Mouse (Mus musculus) R1 (cell line): Measurements from ENCODE around the gene Sgf29.

Experiments used
- DNase-seq: peaks from one replicate; pipeline ENCODE4 v3.0.0-alpha.2; 2018; ENCODE audit warnings: low read depth, low spot score

Sgf29 gene

GRCm38 (mm10) chr7:126649231-126650051 lies at the start of gene Sgf29:
TSS of gene Sgf29 (plus strand) at chr7:126649309.
- DNase-seq: peak; percentile 95

- DNase-seq: no peak
Observed at GRCm38 (mm10) chr7:126601896-126602295, 47.2 kb upstream of the Sgf29 start.

GRCm38 (mm10) chr7:126602650-126603049 lies 46.5 kb upstream of the Sgf29 start:
- no peak for DNase-seq

- no peak for DNase-seq
Observed at GRCm38 (mm10) chr7:126606611-126607010, 42.5 kb upstream of the Sgf29 start.

GRCm38 (mm10) chr7:126607064-126607463 lies 42.0 kb upstream of the Sgf29 start:
- no peak for DNase-seq

DNA sequence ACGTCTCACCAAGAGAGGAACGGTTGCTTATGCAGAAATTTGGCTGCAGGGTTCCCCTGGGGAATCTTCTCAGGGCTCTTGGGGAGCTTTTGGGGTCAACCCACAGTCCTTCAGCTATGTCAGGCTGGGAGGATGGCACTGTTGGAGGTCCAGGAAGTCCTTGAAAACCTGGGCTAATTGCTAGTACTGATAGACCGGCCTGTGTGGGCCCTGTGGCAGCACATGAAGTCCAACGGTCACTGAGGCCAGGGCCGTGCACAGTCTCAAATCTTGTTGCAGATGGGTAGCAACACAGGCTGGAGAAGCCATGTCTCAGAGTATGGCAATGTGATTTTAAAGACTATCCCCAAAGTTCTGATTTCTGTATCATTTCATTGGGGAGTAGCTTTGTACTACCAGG lies 41.3 kb upstream of the Sgf29 start:
- DNase-seq: no peak

- peak; percentile 86 for DNase-seq
Observed at GRCm38 (mm10) chr7:126612736-126613135, 36.4 kb upstream of the Sgf29 start.

DNA sequence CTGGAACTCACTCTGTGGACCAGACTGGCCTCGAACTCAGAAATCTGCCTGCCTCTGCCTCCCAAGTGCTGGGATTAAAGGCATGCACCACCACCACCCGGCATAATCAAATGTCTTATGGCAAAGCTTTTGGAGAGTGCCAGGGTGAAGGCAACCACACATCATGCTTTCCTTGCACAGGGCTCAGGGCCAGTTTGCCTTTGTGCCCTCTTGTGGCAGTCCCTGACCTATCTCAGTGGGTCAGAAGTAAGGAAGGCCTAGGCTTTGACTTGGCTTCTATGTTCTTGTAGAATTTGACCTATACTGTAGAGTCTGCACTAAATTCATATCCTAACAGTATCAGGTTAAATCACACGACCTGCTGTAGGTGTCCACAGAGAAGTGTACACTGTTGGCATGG lies 32.4 kb upstream of the Sgf29 start:
- no peak for DNase-seq

DNA sequence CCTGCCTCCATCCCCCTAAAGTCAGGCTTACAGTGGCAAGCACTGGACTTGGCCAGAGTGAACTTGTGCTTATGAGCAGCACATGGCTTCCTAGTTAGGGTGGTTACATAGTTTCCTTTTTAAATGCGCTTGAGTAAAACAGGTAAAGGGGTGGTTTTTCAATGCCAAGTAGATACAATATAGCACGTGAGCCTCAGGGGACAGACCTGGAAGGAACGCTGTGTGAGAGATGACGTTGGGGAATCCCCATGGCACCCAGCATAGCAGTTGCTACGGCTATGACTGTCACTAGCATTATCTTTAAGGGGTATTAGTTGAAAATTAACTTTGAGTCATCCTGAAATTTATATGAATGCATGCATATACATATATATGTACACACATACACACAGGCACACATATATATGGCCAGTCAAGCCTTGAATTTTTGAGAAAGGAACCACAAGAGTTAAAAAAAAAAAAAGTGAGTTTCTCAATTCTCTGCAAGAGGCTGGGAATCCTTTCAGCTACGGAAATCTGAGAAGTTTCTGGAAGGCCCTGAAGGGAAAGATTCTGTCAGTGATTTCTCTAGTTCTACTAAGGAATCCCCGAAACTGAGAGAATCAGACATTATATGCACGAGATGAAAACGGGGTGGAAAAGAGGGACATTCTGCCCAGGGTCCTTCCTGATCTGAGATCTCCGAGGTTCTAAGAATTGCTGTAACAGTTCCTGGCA lies 29.4 kb upstream of the Sgf29 start:
- no peak for DNase-seq

- DNase-seq: no peak
Observed at GRCm38 (mm10) chr7:126621452-126622359, 27.4 kb upstream of the Sgf29 start.

DNA sequence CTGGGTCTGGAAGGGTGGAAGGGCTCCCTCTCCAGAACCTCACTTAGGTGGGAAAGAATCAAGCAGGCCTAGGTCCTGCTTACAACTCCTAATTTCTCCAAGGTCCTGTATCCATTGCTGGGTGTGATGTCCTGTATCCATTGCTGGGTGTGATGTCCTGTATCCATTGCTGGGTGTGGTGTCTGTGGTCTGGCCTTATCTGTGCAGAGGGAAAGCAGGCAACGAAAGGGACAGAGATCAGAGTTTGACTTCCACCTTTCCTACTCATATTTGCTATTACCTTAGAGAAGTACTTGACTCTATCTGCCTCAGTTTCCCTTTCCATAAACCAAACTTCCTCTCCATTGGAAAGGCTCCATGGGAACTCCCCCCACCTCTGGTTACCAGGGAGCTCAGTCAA lies 25.7 kb upstream of the Sgf29 start:
- no peak for DNase-seq

- DNase-seq: peak; percentile 39
Observed at GRCm38 (mm10) chr7:126624774-126625173, 24.3 kb upstream of the Sgf29 start.

- DNase-seq: no peak
Observed at GRCm38 (mm10) chr7:126625369-126625768, 23.7 kb upstream of the Sgf29 start.

DNA sequence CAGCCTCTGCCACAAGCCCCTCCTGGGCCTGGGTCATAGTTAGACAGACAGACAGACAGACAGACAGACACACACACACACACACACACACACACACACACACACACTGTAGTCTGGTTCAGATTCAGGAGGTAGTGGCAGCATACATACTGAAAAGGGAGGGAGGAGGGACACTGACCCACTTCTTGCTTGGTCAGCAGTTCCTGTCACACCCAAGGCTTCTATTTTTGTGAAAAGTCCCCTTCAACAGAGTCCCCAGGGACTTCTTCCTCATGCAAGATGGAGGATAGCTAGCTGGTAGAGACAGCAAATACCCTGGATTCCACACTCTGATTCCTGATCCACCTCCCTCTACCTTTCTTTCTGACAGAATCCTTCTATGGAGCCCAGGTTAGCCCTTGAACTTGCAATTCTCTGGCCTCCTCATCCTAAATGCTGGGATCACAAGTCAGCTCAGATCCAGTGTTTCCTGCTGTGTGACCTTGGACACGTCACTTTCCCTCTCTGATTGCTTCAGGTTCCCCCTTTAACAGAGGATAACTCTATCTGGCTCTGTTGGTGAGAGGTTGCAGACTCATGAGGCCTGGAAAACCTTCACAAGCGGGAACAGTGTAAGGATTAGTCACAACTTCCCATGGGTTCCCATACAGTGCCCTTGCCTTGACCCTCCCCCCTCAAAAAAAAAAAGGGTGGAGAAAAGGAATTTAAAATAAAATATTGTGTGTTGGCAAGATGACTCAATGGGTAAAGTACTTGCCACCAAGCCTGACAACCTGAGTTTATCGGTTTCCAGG lies 23.1 kb upstream of the Sgf29 start:
- no peak for DNase-seq

DNA sequence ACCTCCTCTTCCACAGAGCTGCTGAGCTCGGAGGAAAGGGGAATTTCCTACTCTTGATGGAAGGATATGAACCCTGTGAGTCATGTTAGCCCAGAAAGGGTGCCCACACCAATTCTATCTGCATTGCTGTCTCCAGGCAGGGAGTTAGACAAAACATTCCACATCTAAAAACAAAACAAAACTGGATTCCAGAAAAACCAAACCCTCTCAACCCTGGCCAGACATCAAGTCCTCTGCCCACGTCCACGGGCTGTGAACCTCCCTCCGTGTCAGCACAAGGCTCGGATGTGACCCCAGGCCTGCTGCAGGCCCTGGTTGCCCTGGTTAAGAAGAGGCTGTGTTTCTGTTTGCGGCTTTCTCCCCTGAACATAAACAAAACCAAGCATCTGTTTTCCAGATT lies 21.0 kb upstream of the Sgf29 start:
- DNase-seq: no peak

- no peak for DNase-seq
Observed at GRCm38 (mm10) chr7:126629915-126630314, 19.2 kb upstream of the Sgf29 start.

- DNase-seq: no peak
Observed at GRCm38 (mm10) chr7:126630824-126631518, 18.1 kb upstream of the Sgf29 start, which contains the start of gene Nupr1. TSS of gene Nupr1 (minus strand) at chr7:126630861.

DNA sequence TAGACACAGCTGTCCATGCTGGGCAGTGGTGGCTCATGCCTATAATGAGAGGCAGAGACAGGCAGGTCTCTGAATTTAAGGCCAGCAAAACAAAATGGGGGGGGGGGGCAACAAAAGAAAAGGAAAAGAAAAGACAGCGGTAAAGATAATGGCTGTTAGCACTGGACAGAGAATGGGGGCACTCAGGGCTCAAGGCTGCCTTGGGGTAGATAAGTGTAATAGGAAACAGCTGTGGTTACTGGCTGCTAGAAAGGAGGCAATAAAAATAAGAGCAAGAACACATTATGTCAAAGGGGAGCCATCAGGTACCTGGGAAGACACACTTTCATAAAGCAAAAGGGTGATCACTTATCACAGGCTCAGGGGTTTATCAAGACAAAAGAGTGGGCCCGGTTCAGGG lies 16.6 kb upstream of the Sgf29 start:
- no peak for DNase-seq

DNA sequence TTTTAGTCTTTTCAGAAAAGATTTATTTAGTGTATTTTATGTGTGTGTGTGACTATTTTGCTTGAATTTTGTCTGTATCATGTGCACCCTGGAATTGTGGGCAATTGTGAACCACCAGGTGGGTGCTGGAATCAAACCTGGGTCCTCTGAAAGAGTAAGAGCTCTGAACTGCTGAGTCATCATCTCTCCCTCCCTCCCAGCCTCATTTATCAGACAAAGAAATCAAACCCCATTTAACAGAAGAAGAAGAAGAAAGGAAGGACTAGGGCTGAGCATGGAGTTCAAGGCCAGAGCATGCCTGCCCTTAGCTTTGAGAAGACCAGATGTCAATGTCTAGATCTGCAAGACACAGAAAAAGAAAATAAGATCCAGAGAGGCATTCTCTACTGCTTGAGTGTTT lies 13.7 kb upstream of the Sgf29 start:
- DNase-seq: no peak

GRCm38 (mm10) chr7:126636733-126637520 lies 12.2 kb upstream of the Sgf29 start:
- peak; percentile 67 for DNase-seq
